Mouse (Mus musculus) olfactory bulb, adult 2 months (tissue): Measurements from ENCODE around the gene 9130213A22Rik. TPM values are rescaled to one million over a fixed set of nuclear protein-coding genes. Genes with fewer than 3 reads are reported as not detected.

ENCODE experiments used
- H3K27ac ChIP-seq: fragments of 200-500 bp; 2 replicates; pipeline ENCODE4 v1.5.1; 2012; ENCODE audit warnings: low read depth, low read length; ENCODE audit not compliant: insufficient read depth
- H3K4me1 ChIP-seq: fragments of 200-500 bp; 2 replicates; pipeline ENCODE4 v1.6.1; 2012; ENCODE audit warnings: low read length; ENCODE audit not compliant: control insufficient read depth, insufficient read depth
- H3K4me3 ChIP-seq: fragments of 200-500 bp; 2 replicates; pipeline ENCODE4 v1.5.1; 2012; ENCODE audit warnings: mild to moderate bottlenecking, low read depth, low read length, moderate library complexity; ENCODE audit not compliant: insufficient read depth
- CTCF ChIP-seq: fragments of 200-500 bp; IDR thresholded peaks from 2 replicates; pipeline ENCODE4 v1.5.1; 2012; ENCODE audit warnings: low read depth, mild to moderate bottlenecking, low read length, moderate library complexity; ENCODE audit not compliant: insufficient read depth
- POLR2A ChIP-seq: fragments of 200-500 bp; IDR thresholded peaks from 2 replicates; pipeline ENCODE4 v1.6.1; 2012; ENCODE audit warnings: mild to moderate bottlenecking, low read depth, low read length, moderate library complexity; ENCODE audit not compliant: insufficient read depth
- WGBS: fragments of 180-500 bp; shearing (Covaris S2); methylation state at CpG from one replicate; pipeline ENCODE4 v1.1.7; 2018; 5-methylcytosine and 5-hydroxymethylcytosine counted together
- polyA plus RNA-seq: library from polyadenylated mRNA; stranded (reverse); fragments of >200 nt; gene quantifications from 2 replicates; pipeline ENCODE4 v1.2.4, GENCODE M21; 2012; ENCODE audit warnings: low replicate concordance; ENCODE audit not compliant: missing spikeins, insufficient read depth, insufficient read length

The 9130213A22Rik gene
- polyA plus RNA-seq, 1 experiment: not detected

GRCm38 (mm10) chr11:69148451-69148960, 26.1 kb upstream of the 9130213A22Rik start:
- no peak overlapping the region for H3K4me3 ChIP-seq
- 81% methylated on average over 5 of the region's 5 CpGs for WGBS
- no peak for TF ChIP-seq CTCF
- TF ChIP-seq POLR2A: no peak
- H3K4me1 ChIP-seq: peaks cover 10% of the 10 kb centered on the region
- H3K27ac ChIP-seq: no peak overlapping the region

- WGBS: 67% methylated on average over 7 of the region's 7 CpGs
- no peak overlapping the region for H3K4me3 ChIP-seq
- no peak overlapping the region for H3K27ac ChIP-seq
- no peak for TF ChIP-seq CTCF
- TF ChIP-seq POLR2A: no peak
- H3K4me1 ChIP-seq: peaks cover 10% of the 10 kb centered on the region
Observed at GRCm38 (mm10) chr11:69147546-69147945, 25.2 kb upstream of the 9130213A22Rik start.

- H3K27ac ChIP-seq: no peak overlapping the region
- WGBS: 95% methylated on average over 6 of the region's 6 CpGs
- H3K4me1 ChIP-seq: peaks cover 13% of the 10 kb centered on the region
- no peak overlapping the region for H3K4me3 ChIP-seq
- TF ChIP-seq POLR2A (no peak), CTCF (no peak)
Observed at GRCm38 (mm10) chr11:69135361-69135760, 13.0 kb upstream of the 9130213A22Rik start.

- no peak overlapping the region for H3K27ac ChIP-seq
- H3K4me1 ChIP-seq: peaks cover 13% of the 10 kb centered on the region
- peak overlapping the region; percentile 44 for H3K4me3 ChIP-seq
- WGBS: 51% methylated on average over 8 of the region's 8 CpGs
- TF ChIP-seq POLR2A (no peak), CTCF (no peak)
Observed at GRCm38 (mm10) chr11:69134622-69134968, 12.2 kb upstream of the 9130213A22Rik start.

- WGBS: 4% methylated on average over 34 of the region's 34 CpGs
Observed at GRCm38 (mm10) chr11:69133923-69134621, 11.7 kb upstream of the 9130213A22Rik start.

GRCm38 (mm10) chr11:69133566-69133922, 11.2 kb upstream of the 9130213A22Rik start:
- peaks cover 13% of the 10 kb centered on the region for H3K4me1 ChIP-seq
- no peak overlapping the region for H3K27ac ChIP-seq
- WGBS: 34% methylated on average over 5 of the region's 5 CpGs
- TF ChIP-seq POLR2A: no peak
- no peak for TF ChIP-seq CTCF
- peak overlapping the region; percentile 44 for H3K4me3 ChIP-seq

More at GRCm38 (mm10) chr11:69133923-69134621, 11.7 kb upstream of the 9130213A22Rik start:
- Histone ChIP-seq H3K4me3 (peak overlapping the region; percentile 44), H3K27ac (no peak overlapping the region), H3K4me1 (peaks cover 13% of the 10 kb centered on the region)
- TF ChIP-seq POLR2A (0 out of 2 replicates have a peak, but pooled peaks have one; percentile 23), CTCF (no peak)

- Histone ChIP-seq H3K27ac (no peak overlapping the region), H3K4me1 (peaks cover 7% of the 10 kb centered on the region), H3K4me3 (no peak overlapping the region)
- TF ChIP-seq POLR2A: no peak
- TF ChIP-seq CTCF: no peak
- 78% methylated on average over 8 of the region's 8 CpGs for WGBS
Observed at GRCm38 (mm10) chr11:69128426-69129122, 6.2 kb upstream of the 9130213A22Rik start.

GRCm38 (mm10) chr11:69126706-69127095, 4.3 kb upstream of the 9130213A22Rik start:
- Histone ChIP-seq H3K4me3 (no peak overlapping the region), H3K4me1 (peaks cover 6% of the 10 kb centered on the region; the same call in 1 of the 2 replicates), H3K27ac (no peak overlapping the region)
- TF ChIP-seq CTCF (no peak), POLR2A (no peak)
- whole genome bisulfite sequencing: 61% methylated on average over 2 of the region's 2 CpGs
